Mouse (Mus musculus): Measurements from ENCODE around the gene Trak1. TPM values are rescaled to one million over a fixed set of nuclear protein-coding genes. Genes with fewer than 3 reads are reported as not detected.

The Trak1 gene
- total RNA-seq (2017) = 26.3 and 27.3 TPM in 2 replicates

GRCm38 (mm10) chr9:121297171-121298064 lies at the start of gene Trak1:
Trak1 (plus strand) TSS chr9:121297502.
- peak in 1 of 2 experiments; percentile 44; a peak in 3 of 4 replicates for ATAC-seq (replicated peaks in 1 of 2; ENCODE audit: insufficient read depth in 1 of 2, low FRiP score in 2 of 2, low TSS enrichment in 1 of 2, low read depth in 1 of 2, poor library complexity in 2 of 2, severe bottlenecking in 2 of 2)

DNA sequence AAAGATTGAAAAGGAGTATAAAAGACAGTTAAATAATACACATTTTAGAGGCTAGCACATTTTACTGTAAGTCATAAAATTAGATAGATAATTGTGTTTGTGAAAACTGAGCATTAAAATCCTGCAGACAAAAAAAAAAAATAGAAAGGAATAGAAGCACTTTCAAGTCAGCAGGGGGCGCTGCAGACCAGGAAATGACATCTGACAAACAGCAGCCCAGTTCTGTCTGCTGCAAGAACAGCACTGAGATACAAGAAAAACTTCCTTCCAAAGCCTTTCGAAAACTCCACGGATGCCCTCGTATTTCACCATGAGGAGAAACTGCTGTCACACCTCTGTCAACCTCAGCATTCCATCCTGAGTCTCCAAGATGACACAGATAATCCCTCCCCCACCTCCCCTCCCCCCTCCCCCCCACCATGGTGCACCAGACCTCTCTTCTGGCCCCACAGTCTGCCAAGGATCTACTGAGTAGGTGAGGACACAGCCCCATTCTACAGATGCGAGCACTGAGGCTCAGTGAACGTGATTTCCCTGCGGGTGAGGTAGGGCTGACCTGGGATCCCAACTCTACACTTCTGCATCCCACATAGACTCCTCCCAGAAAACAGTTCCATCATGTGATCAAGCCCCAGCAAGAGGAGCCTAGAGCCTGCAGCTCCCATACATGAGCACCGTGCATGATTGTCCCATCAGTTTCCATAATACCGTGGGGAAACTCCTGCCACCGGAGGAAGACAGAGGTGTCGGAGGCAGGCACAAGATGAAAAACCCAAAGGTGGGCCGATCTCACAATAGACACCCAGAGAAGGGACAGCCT lies 49.1 kb upstream of the Trak1 start:
- no peak; a peak in 2 of 4 replicates for ATAC-seq (replicated peaks in 1 of 2; ENCODE audit: insufficient read depth in 1 of 2, low FRiP score in 2 of 2, low TSS enrichment in 1 of 2, low read depth in 1 of 2, poor library complexity in 2 of 2, severe bottlenecking in 2 of 2)

- peak; percentile 56 to 66; a peak in 3 of 4 replicates for ATAC-seq (replicated peaks in 1 of 2; ENCODE audit: insufficient read depth in 1 of 2, low FRiP score in 2 of 2, low TSS enrichment in 1 of 2, low read depth in 1 of 2, poor library complexity in 2 of 2, severe bottlenecking in 2 of 2)
Observed at GRCm38 (mm10) chr9:121249805-121250204, 47.5 kb upstream of the Trak1 start.

GRCm38 (mm10) chr9:121250854-121251253 lies 46.4 kb upstream of the Trak1 start:
- no peak for ATAC-seq (replicated peaks in 1 of 2; ENCODE audit: insufficient read depth in 1 of 2, low FRiP score in 2 of 2, low TSS enrichment in 1 of 2, low read depth in 1 of 2, poor library complexity in 2 of 2, severe bottlenecking in 2 of 2)

DNA sequence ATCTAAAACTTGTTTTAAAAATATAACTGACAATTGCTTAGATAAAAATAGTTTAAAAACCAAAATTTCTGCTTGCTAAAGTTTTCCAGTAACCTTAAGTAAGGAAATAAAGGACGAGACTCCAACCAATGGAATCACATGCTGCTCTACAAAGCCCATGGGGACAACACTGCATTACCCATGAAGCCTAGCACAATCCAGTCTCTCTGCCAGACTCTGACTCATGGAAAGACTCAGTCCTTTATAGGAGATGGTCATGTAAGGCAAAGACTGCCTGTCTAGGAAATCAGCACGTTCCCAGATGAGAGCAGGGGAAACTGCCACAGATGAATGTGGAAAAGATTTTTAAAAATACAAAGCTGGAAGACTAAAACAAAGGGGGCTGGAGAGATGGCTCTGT lies 43.3 kb upstream of the Trak1 start:
- no peak for ATAC-seq (replicated peaks in 1 of 2; ENCODE audit: insufficient read depth in 1 of 2, low FRiP score in 2 of 2, low TSS enrichment in 1 of 2, low read depth in 1 of 2, poor library complexity in 2 of 2, severe bottlenecking in 2 of 2)

- no peak for ATAC-seq (replicated peaks in 1 of 2; ENCODE audit: insufficient read depth in 1 of 2, low FRiP score in 2 of 2, low TSS enrichment in 1 of 2, low read depth in 1 of 2, poor library complexity in 2 of 2, severe bottlenecking in 2 of 2)
Observed at GRCm38 (mm10) chr9:121254761-121255160, 42.5 kb upstream of the Trak1 start.

- no peak for ATAC-seq (replicated peaks in 1 of 2; ENCODE audit: insufficient read depth in 1 of 2, low FRiP score in 2 of 2, low TSS enrichment in 1 of 2, low read depth in 1 of 2, poor library complexity in 2 of 2, severe bottlenecking in 2 of 2)
Observed at GRCm38 (mm10) chr9:121257106-121257505, 40.2 kb upstream of the Trak1 start.

DNA sequence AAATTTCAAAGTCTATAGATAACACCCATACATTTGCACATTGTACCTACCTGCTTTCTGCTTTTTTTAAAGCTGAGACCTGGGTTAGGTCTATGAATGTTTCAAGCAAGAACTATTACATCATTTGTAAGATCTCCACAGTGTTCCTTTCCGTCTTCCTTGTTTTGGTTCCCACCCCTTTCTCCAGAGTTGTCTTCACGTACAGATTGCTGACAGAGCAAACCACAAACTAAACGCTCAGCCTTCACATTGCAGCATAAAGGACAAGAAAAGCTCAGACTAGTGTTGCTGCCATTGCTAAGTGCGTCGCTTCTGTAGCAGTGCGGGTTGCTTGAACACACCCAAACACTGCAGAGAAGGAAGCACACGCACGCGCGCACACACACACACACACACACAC lies 32.0 kb upstream of the Trak1 start:
- no peak for ATAC-seq (replicated peaks in 1 of 2; ENCODE audit: insufficient read depth in 1 of 2, low FRiP score in 2 of 2, low TSS enrichment in 1 of 2, low read depth in 1 of 2, poor library complexity in 2 of 2, severe bottlenecking in 2 of 2)

GRCm38 (mm10) chr9:121271149-121271548 lies 26.2 kb upstream of the Trak1 start:
- no peak for ATAC-seq (replicated peaks in 1 of 2; ENCODE audit: insufficient read depth in 1 of 2, low FRiP score in 2 of 2, low TSS enrichment in 1 of 2, low read depth in 1 of 2, poor library complexity in 2 of 2, severe bottlenecking in 2 of 2)

DNA sequence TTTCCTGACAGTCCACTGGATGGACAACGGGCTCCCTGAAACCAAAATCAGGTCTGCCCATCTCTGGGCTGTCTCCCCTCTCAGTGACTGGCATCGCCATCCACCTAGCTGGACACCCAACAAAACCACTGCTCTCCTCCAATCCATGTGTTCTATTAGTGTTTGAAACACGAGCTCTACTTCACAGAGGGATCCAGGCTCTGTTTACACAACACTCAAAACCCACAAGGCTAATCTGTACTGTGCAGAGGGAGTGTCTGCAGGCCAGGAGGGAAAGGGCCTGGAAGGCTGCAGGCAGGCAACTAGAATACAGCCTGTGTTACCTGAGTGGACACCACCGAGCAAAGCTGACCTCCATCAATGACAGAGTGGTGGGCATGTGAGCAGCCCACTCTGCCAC lies 25.7 kb upstream of the Trak1 start:
- ATAC-seq (replicated peaks in 1 of 2; ENCODE audit: insufficient read depth in 1 of 2, low FRiP score in 2 of 2, low TSS enrichment in 1 of 2, low read depth in 1 of 2, poor library complexity in 2 of 2, severe bottlenecking in 2 of 2) = no peak

DNA sequence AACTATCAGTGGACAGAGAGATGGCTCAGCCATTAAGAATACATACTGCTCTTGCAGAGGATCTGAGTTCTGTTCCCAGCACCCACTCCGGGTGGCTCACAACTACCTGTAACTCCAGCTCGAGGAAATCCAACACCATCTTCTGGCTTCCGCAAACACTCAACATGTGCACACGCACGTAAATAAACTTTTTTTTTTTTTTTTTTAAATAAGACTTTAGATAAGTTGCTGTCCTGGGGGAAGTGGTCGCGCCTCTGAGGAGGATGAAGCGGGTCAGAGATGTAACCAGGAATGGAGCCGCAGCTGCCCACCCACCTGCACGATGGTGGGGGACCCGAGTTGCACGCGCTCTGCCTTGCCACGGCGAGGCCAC lies 20.6 kb upstream of the Trak1 start:
- no peak for ATAC-seq (replicated peaks in 1 of 2; ENCODE audit: insufficient read depth in 1 of 2, low FRiP score in 2 of 2, low TSS enrichment in 1 of 2, low read depth in 1 of 2, poor library complexity in 2 of 2, severe bottlenecking in 2 of 2)

- ATAC-seq (replicated peaks in 1 of 2; ENCODE audit: insufficient read depth in 1 of 2, low FRiP score in 2 of 2, low TSS enrichment in 1 of 2, low read depth in 1 of 2, poor library complexity in 2 of 2, severe bottlenecking in 2 of 2) = peak; percentile 89 to 95
Observed at GRCm38 (mm10) chr9:121277118-121278060, 19.9 kb upstream of the Trak1 start, which contains the start of gene Ulk4. Ulk4 (minus strand) TSS chr9:121277197.

DNA sequence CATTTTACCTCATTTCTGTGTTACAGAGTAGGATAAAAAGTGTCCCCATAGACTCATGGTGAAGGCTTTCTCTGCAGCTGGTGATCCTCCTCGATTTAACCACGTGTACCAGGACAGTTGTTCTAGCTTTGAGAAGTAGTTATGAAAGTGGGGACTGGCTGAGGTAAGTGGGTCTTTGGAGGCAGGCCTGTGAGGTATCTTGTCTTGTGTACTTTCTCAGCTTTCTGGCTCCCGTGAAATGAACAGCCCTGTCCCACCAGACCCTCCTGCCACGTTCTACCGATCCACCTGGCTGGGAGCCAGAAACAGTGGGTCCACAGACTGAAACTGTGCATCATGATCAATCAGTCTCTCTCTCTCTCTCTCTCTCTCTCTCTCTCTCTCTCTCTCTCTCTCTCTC lies 18.1 kb upstream of the Trak1 start:
- no peak for ATAC-seq (replicated peaks in 1 of 2; ENCODE audit: insufficient read depth in 1 of 2, low FRiP score in 2 of 2, low TSS enrichment in 1 of 2, low read depth in 1 of 2, poor library complexity in 2 of 2, severe bottlenecking in 2 of 2)

GRCm38 (mm10) chr9:121281891-121282290 lies 15.4 kb upstream of the Trak1 start:
- ATAC-seq (replicated peaks in 1 of 2; ENCODE audit: insufficient read depth in 1 of 2, low FRiP score in 2 of 2, low TSS enrichment in 1 of 2, low read depth in 1 of 2, poor library complexity in 2 of 2, severe bottlenecking in 2 of 2) = no peak

DNA sequence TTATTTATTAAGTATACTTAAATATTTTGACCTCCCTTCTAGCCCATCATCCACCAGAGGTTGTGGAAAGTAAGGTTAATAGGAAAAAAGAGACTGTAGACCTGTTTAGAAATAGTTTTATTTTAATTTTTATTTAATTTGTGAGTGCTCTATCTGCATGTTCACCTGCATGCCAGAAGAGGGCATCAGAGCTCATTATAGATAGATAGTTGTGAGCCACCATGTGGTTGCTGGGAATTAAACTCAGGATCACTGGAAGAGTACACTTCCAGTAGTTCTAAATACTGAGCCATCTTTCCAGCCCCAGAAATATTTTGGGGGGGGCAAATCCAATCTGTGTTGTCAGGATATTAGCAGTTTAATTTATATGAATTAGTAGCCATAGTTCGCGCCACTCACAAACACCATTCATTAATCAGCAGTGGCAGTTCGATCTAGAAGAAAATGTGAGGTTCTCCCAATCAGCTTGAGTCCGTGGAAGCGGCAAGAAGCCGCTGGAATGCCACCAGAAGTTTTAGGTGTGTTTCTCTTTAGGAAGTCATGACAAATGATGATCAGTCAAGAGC lies 13.6 kb upstream of the Trak1 start:
- ATAC-seq (replicated peaks in 1 of 2; ENCODE audit: insufficient read depth in 1 of 2, low FRiP score in 2 of 2, low TSS enrichment in 1 of 2, low read depth in 1 of 2, poor library complexity in 2 of 2, severe bottlenecking in 2 of 2) = no peak

DNA sequence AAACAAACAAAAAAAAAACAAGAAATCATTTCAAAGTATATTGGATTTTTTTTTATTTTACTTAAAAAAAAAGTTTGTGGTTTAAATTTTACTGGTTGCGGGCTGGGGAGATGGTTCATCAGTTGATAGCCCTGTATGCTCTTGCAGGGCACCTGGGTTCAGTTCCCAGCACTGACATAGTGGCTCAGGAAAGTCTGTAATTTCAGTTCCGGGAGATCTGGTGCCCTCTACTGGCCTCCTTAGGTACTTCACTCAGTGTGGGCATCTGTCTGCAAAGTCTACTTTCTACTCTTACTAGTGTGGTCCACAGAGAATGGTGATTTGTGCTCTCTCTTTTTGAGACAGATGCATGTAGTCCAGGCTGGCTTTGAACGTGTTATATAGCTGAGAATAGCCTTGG lies 12.9 kb upstream of the Trak1 start:
- peak in 1 of 2 experiments; percentile 58; a peak in 1 of 4 replicates for ATAC-seq (replicated peaks in 1 of 2; ENCODE audit: insufficient read depth in 1 of 2, low FRiP score in 2 of 2, low TSS enrichment in 1 of 2, low read depth in 1 of 2, poor library complexity in 2 of 2, severe bottlenecking in 2 of 2)
